Mouse (Mus musculus): Measurements from ENCODE around the gene Smdt1. TPM values are rescaled to one million over a fixed set of nuclear protein-coding genes. Genes with fewer than 3 reads are reported as not detected.

Gene Smdt1
- polyA plus RNA-seq, 1 experiment = 206 TPM

- Histone ChIP-seq H3K4me3 (ENCODE audit: insufficient read depth, low read length) (no peak overlapping the region), H3K4me1 (ENCODE audit: control insufficient read depth, insufficient read depth, low read length) (no peaks in the 10 kb centered on the region), H3K27ac (ENCODE audit: insufficient read depth, low read depth, low read length) (no peak overlapping the region)
- TF ChIP-seq CTCF (IDR thresholded peaks at IDR 0.05; ENCODE audit: low read depth, low read length) (no peak), POLR2A (IDR thresholded peaks at IDR 0.05; ENCODE audit: borderline replicate concordance, low read depth, low read length) (no peak)
Measured at GRCm38 (mm10) chr15:82368146-82368545, 29.4 kb downstream of the Smdt1 start.

GRCm38 (mm10) chr15:82368851-82369250 is 30.1 kb downstream of the Smdt1 start:
- H3K27ac ChIP-seq (ENCODE audit: insufficient read depth, low read depth, low read length) = no peak overlapping the region
- TF ChIP-seq CTCF (IDR thresholded peaks at IDR 0.05; ENCODE audit: low read depth, low read length) (no peak), POLR2A (IDR thresholded peaks at IDR 0.05; ENCODE audit: borderline replicate concordance, low read depth, low read length) (no peak)
- no peaks in the 10 kb centered on the region for H3K4me1 ChIP-seq (ENCODE audit: control insufficient read depth, insufficient read depth, low read length)
- H3K4me3 ChIP-seq (ENCODE audit: insufficient read depth, low read length) = no peak overlapping the region

- Histone ChIP-seq H3K4me1 (ENCODE audit: control insufficient read depth, insufficient read depth, low read length) (no peaks in the 10 kb centered on the region), H3K27ac (ENCODE audit: insufficient read depth, low read depth, low read length) (no peak overlapping the region), H3K4me3 (ENCODE audit: insufficient read depth, low read length) (no peak overlapping the region)
- TF ChIP-seq CTCF (IDR thresholded peaks at IDR 0.05; ENCODE audit: low read depth, low read length) (no peak), POLR2A (IDR thresholded peaks at IDR 0.05; ENCODE audit: borderline replicate concordance, low read depth, low read length) (no peak)
Measured at GRCm38 (mm10) chr15:82372446-82372845, 33.7 kb downstream of the Smdt1 start.

GRCm38 (mm10) chr15:82372991-82373390 is 34.2 kb downstream of the Smdt1 start:
- H3K4me3 ChIP-seq (ENCODE audit: insufficient read depth, low read length) = no peak overlapping the region
- TF ChIP-seq CTCF (IDR thresholded peaks at IDR 0.05; ENCODE audit: low read depth, low read length) (no peak), POLR2A (IDR thresholded peaks at IDR 0.05; ENCODE audit: borderline replicate concordance, low read depth, low read length) (no peak)
- H3K27ac ChIP-seq (ENCODE audit: insufficient read depth, low read depth, low read length) = no peak overlapping the region
- no peaks in the 10 kb centered on the region for H3K4me1 ChIP-seq (ENCODE audit: control insufficient read depth, insufficient read depth, low read length)

- Histone ChIP-seq H3K27ac (ENCODE audit: insufficient read depth, low read depth, low read length) (no peak overlapping the region), H3K4me1 (ENCODE audit: control insufficient read depth, insufficient read depth, low read length) (0 out of 2 replicates have a peak, but pooled peaks cover under 1% of the 10 kb centered on the region), H3K4me3 (ENCODE audit: insufficient read depth, low read length) (no peak overlapping the region)
- TF ChIP-seq CTCF (IDR thresholded peaks at IDR 0.05; ENCODE audit: low read depth, low read length) (no peak), POLR2A (IDR thresholded peaks at IDR 0.05; ENCODE audit: borderline replicate concordance, low read depth, low read length) (no peak)
Measured at GRCm38 (mm10) chr15:82374437-82374836, 35.7 kb downstream of the Smdt1 start.

- H3K27ac ChIP-seq (ENCODE audit: insufficient read depth, low read depth, low read length) = no peak overlapping the region
- no peak overlapping the region for H3K4me3 ChIP-seq (ENCODE audit: insufficient read depth, low read length)
- 0 out of 2 replicates have a peak, but pooled peaks cover 3% of the 10 kb centered on the region for H3K4me1 ChIP-seq (ENCODE audit: control insufficient read depth, insufficient read depth, low read length)
- TF ChIP-seq CTCF (IDR thresholded peaks at IDR 0.05; ENCODE audit: low read depth, low read length) (no peak), POLR2A (IDR thresholded peaks at IDR 0.05; ENCODE audit: borderline replicate concordance, low read depth, low read length) (no peak)
Measured at GRCm38 (mm10) chr15:82375855-82376254, 37.1 kb downstream of the Smdt1 start.

- Histone ChIP-seq H3K4me1 (ENCODE audit: control insufficient read depth, insufficient read depth, low read length) (0 out of 2 replicates have a peak, but pooled peaks cover 3% of the 10 kb centered on the region), H3K27ac (ENCODE audit: insufficient read depth, low read depth, low read length) (no peak overlapping the region), H3K4me3 (ENCODE audit: insufficient read depth, low read length) (no peak overlapping the region)
- TF ChIP-seq POLR2A (IDR thresholded peaks at IDR 0.05; ENCODE audit: borderline replicate concordance, low read depth, low read length) = no peak
- no peak for TF ChIP-seq CTCF (IDR thresholded peaks at IDR 0.05; ENCODE audit: low read depth, low read length)
Measured at GRCm38 (mm10) chr15:82376393-82377138, 37.8 kb downstream of the Smdt1 start.

GRCm38 (mm10) chr15:82377701-82378100 is 38.9 kb downstream of the Smdt1 start:
- TF ChIP-seq POLR2A (IDR thresholded peaks at IDR 0.05; ENCODE audit: borderline replicate concordance, low read depth, low read length) (no peak), CTCF (IDR thresholded peaks at IDR 0.05; ENCODE audit: low read depth, low read length) (no peak)
- Histone ChIP-seq H3K4me3 (ENCODE audit: insufficient read depth, low read length) (no peak overlapping the region), H3K27ac (ENCODE audit: insufficient read depth, low read depth, low read length) (no peak overlapping the region), H3K4me1 (ENCODE audit: control insufficient read depth, insufficient read depth, low read length) (0 out of 2 replicates have a peak, but pooled peaks cover 3% of the 10 kb centered on the region)

- Histone ChIP-seq H3K4me3 (ENCODE audit: insufficient read depth, low read length) (no peak overlapping the region), H3K4me1 (ENCODE audit: control insufficient read depth, insufficient read depth, low read length) (0 out of 2 replicates have a peak, but pooled peaks cover 3% of the 10 kb centered on the region), H3K27ac (ENCODE audit: insufficient read depth, low read depth, low read length) (no peak overlapping the region)
- TF ChIP-seq CTCF (IDR thresholded peaks at IDR 0.05; ENCODE audit: low read depth, low read length) (no peak), POLR2A (IDR thresholded peaks at IDR 0.05; ENCODE audit: borderline replicate concordance, low read depth, low read length) (no peak)
Measured at GRCm38 (mm10) chr15:82378261-82379180, 39.8 kb downstream of the Smdt1 start.

Measured in bone marrow macrophage, adult 2 months (primary cell).